Mouse (Mus musculus): Measurements from ENCODE around the gene Pml.
A peak's percentile ranks its signal among the peaks of the same experiment; 100 is the strongest.

DNA sequence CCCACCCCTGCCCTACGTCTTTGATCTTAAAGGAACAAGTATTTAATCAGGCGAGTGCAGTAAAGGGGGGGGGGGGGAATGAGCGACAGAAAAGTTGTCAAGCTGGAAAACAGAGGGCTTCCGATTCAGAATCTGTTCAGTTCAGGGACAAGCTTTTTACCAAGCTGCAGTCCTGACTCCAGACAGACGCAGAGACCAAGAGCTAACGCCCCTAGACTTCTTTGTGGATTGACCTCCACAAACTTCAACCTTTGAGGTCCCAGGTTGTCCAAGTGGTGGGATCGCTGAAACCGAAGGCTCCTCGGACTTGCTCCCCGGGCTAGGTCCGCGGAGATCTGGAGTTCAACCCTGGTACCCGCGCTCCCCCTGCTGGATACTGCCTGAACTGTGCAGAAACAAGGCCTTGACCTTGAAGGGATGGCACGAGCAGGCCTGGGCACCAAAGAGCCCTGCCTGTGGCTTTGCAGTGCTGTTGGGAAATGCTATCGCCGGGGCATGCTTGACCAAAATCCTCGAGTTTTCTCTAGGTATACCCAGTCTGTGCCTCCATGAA lies 45.1 kb downstream of the Pml start:
- TF ChIP-seq EP300 (IDR thresholded peaks at IDR 0.05; ENCODE audit: low read depth) (no peak), CTCF (IDR thresholded peaks at IDR 0.05; ENCODE audit: low read depth) (peak; percentile 99)
